Mouse (Mus musculus): ENCODE measurements at regions not wholly inside any gene's neighbourhood (a gene's known extent, or its start where the extent isn't known, plus 50 kb on each side); places are given as distances from the start of the nearest gene placed in this dataset.

GRCm38 (mm10) chr16:95821080-95821479, 119.2 kb downstream of the Ets2 start:
- H3K9me3 ChIP-seq (replicated peaks), result no peaks in the 10 kb centered on the region
- no peak overlapping the region for H3K4me3 ChIP-seq (replicated peaks)
- H3K4me1 ChIP-seq, result peaks cover 30% of the 10 kb centered on the region
- ATAC-seq (replicated peaks; ENCODE audit: low FRiP score), result no peak
- no peak overlapping the region for H3K9ac ChIP-seq
- no peaks in the 10 kb centered on the region for H3K27me3 ChIP-seq
- H3K36me3 ChIP-seq, result no peaks in the 10 kb centered on the region
- no peak overlapping the region for H3K4me2 ChIP-seq
- WGBS, result 69% methylated on average over 7 of the region's 7 CpGs
- H3K27ac ChIP-seq, result no peak overlapping the region

- Histone ChIP-seq H3K4me1 (peaks cover 25% of the 10 kb centered on the region), H3K4me3 (replicated peaks) (no peak overlapping the region), H3K27me3 (no peaks in the 10 kb centered on the region), H3K36me3 (no peaks in the 10 kb centered on the region), H3K4me2 (no peak overlapping the region), H3K9me3 (replicated peaks) (no peaks in the 10 kb centered on the region), H3K9ac (no peak overlapping the region), H3K27ac (no peak overlapping the region)
- ATAC-seq (replicated peaks; ENCODE audit: low FRiP score), result no peak
- WGBS, result 43% methylated on average over 8 of the region's 8 CpGs
Observed at GRCm38 (mm10) chr16:95820606-95821005, 118.7 kb downstream of the Ets2 start.

GRCm38 (mm10) chr16:95820013-95820412, 118.1 kb downstream of the Ets2 start:
- no peak for ATAC-seq (replicated peaks; ENCODE audit: low FRiP score)
- no peak overlapping the region for H3K9ac ChIP-seq
- H3K9me3 ChIP-seq (replicated peaks), result no peaks in the 10 kb centered on the region
- H3K4me3 ChIP-seq (replicated peaks), result no peak overlapping the region
- H3K27ac ChIP-seq, result no peak overlapping the region
- no peaks in the 10 kb centered on the region for H3K36me3 ChIP-seq
- peaks cover 19% of the 10 kb centered on the region for H3K4me1 ChIP-seq
- no peak overlapping the region for H3K4me2 ChIP-seq
- 70% methylated on average over 1 of the region's 1 CpGs for WGBS
- no peaks in the 10 kb centered on the region for H3K27me3 ChIP-seq

GRCm38 (mm10) chr16:95815966-95816365, 114.1 kb downstream of the Ets2 start:
- no peak for ATAC-seq (replicated peaks; ENCODE audit: low FRiP score)
- H3K36me3 ChIP-seq, result no peaks in the 10 kb centered on the region
- H3K9ac ChIP-seq, result no peak overlapping the region
- WGBS, result 94% methylated on average over 13 of the region's 13 CpGs
- H3K27ac ChIP-seq, result no peak overlapping the region
- peaks cover 10% of the 10 kb centered on the region for H3K4me1 ChIP-seq
- no peaks in the 10 kb centered on the region for H3K9me3 ChIP-seq (replicated peaks)
- H3K4me2 ChIP-seq, result no peak overlapping the region
- H3K27me3 ChIP-seq, result no peaks in the 10 kb centered on the region
- H3K4me3 ChIP-seq (replicated peaks), result no peak overlapping the region

- Histone ChIP-seq H3K4me1 (peaks cover 10% of the 10 kb centered on the region), H3K27me3 (no peaks in the 10 kb centered on the region), H3K36me3 (no peaks in the 10 kb centered on the region), H3K4me3 (replicated peaks) (no peak overlapping the region), H3K27ac (no peak overlapping the region), H3K9me3 (replicated peaks) (no peaks in the 10 kb centered on the region), H3K9ac (no peak overlapping the region), H3K4me2 (no peak overlapping the region)
- 90% methylated on average over 6 of the region's 6 CpGs for WGBS
- ATAC-seq (replicated peaks; ENCODE audit: low FRiP score), result no peak
Observed at GRCm38 (mm10) chr16:95815206-95815731, 113.4 kb downstream of the Ets2 start.

- 65% methylated on average over 9 of the region's 9 CpGs for WGBS
- H3K4me3 ChIP-seq (replicated peaks), result no peak overlapping the region
- ATAC-seq (replicated peaks; ENCODE audit: low FRiP score), result peak; percentile 71
- H3K27me3 ChIP-seq, result no peaks in the 10 kb centered on the region
- H3K4me1 ChIP-seq, result peaks cover 10% of the 10 kb centered on the region
- no peak overlapping the region for H3K9ac ChIP-seq
- no peak overlapping the region for H3K4me2 ChIP-seq
- H3K36me3 ChIP-seq, result no peaks in the 10 kb centered on the region
- H3K9me3 ChIP-seq (replicated peaks), result no peaks in the 10 kb centered on the region
- H3K27ac ChIP-seq, result no peak overlapping the region
Observed at GRCm38 (mm10) chr16:95814513-95815118, 112.7 kb downstream of the Ets2 start.

- H3K9me3 ChIP-seq (replicated peaks), result no peaks in the 10 kb centered on the region
- no peak overlapping the region for H3K4me2 ChIP-seq
- peaks cover 18% of the 10 kb centered on the region for H3K4me1 ChIP-seq
- H3K27me3 ChIP-seq, result no peaks in the 10 kb centered on the region
- H3K27ac ChIP-seq, result peak overlapping the region; percentile 51; the same call in 1 of the 2 replicates
- ATAC-seq (replicated peaks; ENCODE audit: low FRiP score), result no peak
- 66% methylated on average over 6 of the region's 6 CpGs for whole genome bisulfite sequencing
- no peak overlapping the region for H3K4me3 ChIP-seq (replicated peaks)
- no peak overlapping the region for H3K9ac ChIP-seq
- no peaks in the 10 kb centered on the region for H3K36me3 ChIP-seq
Observed at GRCm38 (mm10) chr16:95811092-95811491, 109.2 kb downstream of the Ets2 start.

GRCm38 (mm10) chr16:95809127-95809876, 107.4 kb downstream of the Ets2 start:
- no peak for ATAC-seq (replicated peaks; ENCODE audit: low FRiP score)
- 69% methylated on average over 21 of the region's 21 CpGs for WGBS
- Histone ChIP-seq H3K9ac (no peak overlapping the region), H3K27me3 (no peaks in the 10 kb centered on the region), H3K9me3 (replicated peaks) (no peaks in the 10 kb centered on the region), H3K4me2 (no peak overlapping the region), H3K4me3 (replicated peaks) (no peak overlapping the region), H3K36me3 (no peaks in the 10 kb centered on the region), H3K4me1 (peaks cover 14% of the 10 kb centered on the region), H3K27ac (no peak overlapping the region)

GRCm38 (mm10) chr16:95806510-95806909, 104.6 kb downstream of the Ets2 start:
- H3K4me1 ChIP-seq, result peaks cover 10% of the 10 kb centered on the region; the same call in 1 of the 2 replicates
- no peak overlapping the region for H3K4me3 ChIP-seq (replicated peaks)
- no peaks in the 10 kb centered on the region for H3K27me3 ChIP-seq
- ATAC-seq (replicated peaks; ENCODE audit: low FRiP score), result no peak
- H3K36me3 ChIP-seq, result no peaks in the 10 kb centered on the region
- 63% methylated on average over 5 of the region's 5 CpGs for WGBS
- no peak overlapping the region for H3K9ac ChIP-seq
- H3K9me3 ChIP-seq (replicated peaks), result no peaks in the 10 kb centered on the region
- no peak overlapping the region for H3K27ac ChIP-seq
- no peak overlapping the region for H3K4me2 ChIP-seq

GRCm38 (mm10) chr16:95804199-95804598, 102.3 kb downstream of the Ets2 start:
- Histone ChIP-seq H3K9me3 (replicated peaks) (no peaks in the 10 kb centered on the region; the same call in 1 of the 2 replicates), H3K4me3 (replicated peaks) (no peak overlapping the region), H3K4me2 (no peak overlapping the region), H3K27ac (no peak overlapping the region), H3K36me3 (no peaks in the 10 kb centered on the region), H3K9ac (no peak overlapping the region), H3K27me3 (no peaks in the 10 kb centered on the region), H3K4me1 (peaks cover 5% of the 10 kb centered on the region; the same call in 1 of the 2 replicates)
- 24% methylated on average over 1 of the region's 1 CpGs for WGBS
- ATAC-seq (replicated peaks; ENCODE audit: low FRiP score), result no peak

- no peak overlapping the region for H3K4me3 ChIP-seq (replicated peaks)
- H3K27ac ChIP-seq, result no peak overlapping the region
- no peaks in the 10 kb centered on the region for H3K36me3 ChIP-seq
- no peaks in the 10 kb centered on the region; the same call in 1 of the 2 replicates for H3K9me3 ChIP-seq (replicated peaks)
- H3K9ac ChIP-seq, result no peak overlapping the region
- peaks cover 3% of the 10 kb centered on the region; the same call in 1 of the 2 replicates for H3K4me1 ChIP-seq
- no peaks in the 10 kb centered on the region for H3K27me3 ChIP-seq
- ATAC-seq (replicated peaks; ENCODE audit: low FRiP score), result no peak
- H3K4me2 ChIP-seq, result no peak overlapping the region
Observed at GRCm38 (mm10) chr16:95802641-95803040, 100.8 kb downstream of the Ets2 start.

GRCm38 (mm10) chr16:95802207-95802606, 100.3 kb downstream of the Ets2 start:
- 59% methylated on average over 4 of the region's 4 CpGs for WGBS
- Histone ChIP-seq H3K9ac (no peak overlapping the region), H3K27me3 (no peaks in the 10 kb centered on the region), H3K4me3 (replicated peaks) (no peak overlapping the region), H3K27ac (no peak overlapping the region), H3K4me2 (no peak overlapping the region), H3K36me3 (no peaks in the 10 kb centered on the region), H3K4me1 (peaks cover 3% of the 10 kb centered on the region; the same call in 1 of the 2 replicates), H3K9me3 (replicated peaks) (no peaks in the 10 kb centered on the region; the same call in 1 of the 2 replicates)
- ATAC-seq (replicated peaks; ENCODE audit: low FRiP score), result no peak
